Mouse (Mus musculus) limb, embryonic 14.5 days (tissue): Measurements from ENCODE around the gene Polr1c. TPM values are rescaled to one million over a fixed set of nuclear protein-coding genes. Genes with fewer than 3 reads are reported as not detected.

Source experiments
- ATAC-seq: fragments of 200-750 bp; cut with Nextera tagmentation; 2 replicates; pipeline ENCODE4 v1.8.0; 2017; ENCODE audit warnings: low read depth, moderate number of reproducible peaks, moderate TSS enrichment; ENCODE audit not compliant: low FRiP score
- DNase-seq: peaks from one replicate; pipeline ENCODE4 v3.0.0-alpha.2; 2015; ENCODE audit warnings: low spot score
- H3K27ac ChIP-seq: fragments of 300-500 bp; sonication (generic); replicated peaks from 2 replicates; pipeline ENCODE4 v1.5.1; 2014; ENCODE audit warnings: low read depth, mild to moderate bottlenecking, low read length, moderate library complexity, mixed read lengths
- H3K27me3 ChIP-seq: fragments of 300-500 bp; sonication (generic); 2 replicates; pipeline ENCODE4 v1.6.1; 2014; ENCODE audit warnings: low read length, mixed read lengths; ENCODE audit not compliant: control insufficient read depth, insufficient read depth
- H3K36me3 ChIP-seq: fragments of 300-500 bp; sonication (generic); 2 replicates; pipeline ENCODE4 v1.6.1; 2014; ENCODE audit warnings: mild to moderate bottlenecking, low read length, moderate library complexity, mixed read lengths; ENCODE audit not compliant: control insufficient read depth, insufficient read depth
- H3K4me1 ChIP-seq: fragments of 300-500 bp; sonication (generic); 2 replicates; pipeline ENCODE4 v1.6.1; 2014; ENCODE audit warnings: antibody characterized with exemption, low read length, mixed read lengths; ENCODE audit not compliant: control insufficient read depth, insufficient read depth
- H3K4me2 ChIP-seq: fragments of 300-500 bp; sonication (generic); replicated peaks from 2 replicates; pipeline ENCODE4 v1.6.1; 2014; ENCODE audit warnings: low read depth, mild to moderate bottlenecking, low read length, moderate library complexity; ENCODE audit not compliant: severe bottlenecking
- H3K4me3 ChIP-seq: fragments of 300-500 bp; sonication (generic); replicated peaks from 2 replicates; pipeline ENCODE4 v1.5.1; 2014; ENCODE audit warnings: low read length
- H3K9ac ChIP-seq: fragments of 300-500 bp; sonication (generic); 2 replicates; pipeline ENCODE4 v1.6.1; 2014; ENCODE audit warnings: mild to moderate bottlenecking, low read depth, low read length, moderate library complexity; ENCODE audit not compliant: severe bottlenecking
- H3K9me3 ChIP-seq: fragments of 300-500 bp; sonication (generic); 2 replicates; pipeline ENCODE4 v1.6.1; 2016; ENCODE audit warnings: low read length; ENCODE audit not compliant: control insufficient read depth
- POLR2A ChIP-seq: fragments of 200-500 bp; IDR thresholded peaks from 2 replicates; pipeline ENCODE4 v1.8.0; 2012; ENCODE audit warnings: inconsistent platforms, mild to moderate bottlenecking, moderate library complexity, borderline replicate concordance; ENCODE audit not compliant: insufficient read depth, insufficient read length; ENCODE audit errors: extremely low read depth
- WGBS: fragments of 180-500 bp; shearing (Covaris S2); extraction: QIAGEN DNeasy Blood & Tissue Kit; methylation state at CpG from one replicate; pipeline ENCODE4 v1.1.7; 2014; 5-methylcytosine and 5-hydroxymethylcytosine counted together
- polyA plus RNA-seq, 2 experiments: library from polyadenylated mRNA; depleted of rRNA in 1 of 2; stranded (reverse) in 1 of 2; unstranded in 1 of 2; fragments of >200 nt; fragmentation: Nextera tagmentation in 1 of 2; extraction: Ambion mirVana in 1 of 2; gene quantifications; 2 replicates each; pipeline versions ENCODE4 v1.2.1 to v1.2.3; 2012 to 2014

Polr1c gene
- polyA plus RNA-seq, 2 experiments: 87.5 to 120 TPM

GRCm38 (mm10) chr17:46239516-46240114 lies 8.2 kb downstream of the Polr1c start:
- H3K27me3 ChIP-seq: no peaks in the 10 kb centered on the region
- H3K4me1 ChIP-seq: no peaks in the 10 kb centered on the region
- no peak overlapping the region for H3K9ac ChIP-seq
- H3K4me2 ChIP-seq: no peak overlapping the region
- peaks cover 88% of the 10 kb centered on the region for H3K36me3 ChIP-seq
- H3K9me3 ChIP-seq: no peaks in the 10 kb centered on the region
- ATAC-seq: no peak
- H3K27ac ChIP-seq: no peak overlapping the region
- 93% methylated on average over 15 of the region's 15 CpGs for WGBS
- no peak for DNase-seq
- no peak for TF ChIP-seq POLR2A
- no peak overlapping the region for H3K4me3 ChIP-seq

GRCm38 (mm10) chr17:46237480-46237879 lies 10.4 kb downstream of the Polr1c start:
- H3K36me3 ChIP-seq: peaks cover 85% of the 10 kb centered on the region
- H3K4me3 ChIP-seq: no peak overlapping the region
- no peak for DNase-seq
- H3K4me1 ChIP-seq: no peaks in the 10 kb centered on the region
- H3K9me3 ChIP-seq: no peaks in the 10 kb centered on the region
- TF ChIP-seq POLR2A: no peak
- no peak overlapping the region for H3K9ac ChIP-seq
- H3K27ac ChIP-seq: no peak overlapping the region
- no peak overlapping the region for H3K4me2 ChIP-seq
- no peak for ATAC-seq
- H3K27me3 ChIP-seq: no peaks in the 10 kb centered on the region
- WGBS: 82% methylated on average over 5 of the region's 5 CpGs

GRCm38 (mm10) chr17:46237079-46237478 lies 10.8 kb downstream of the Polr1c start:
- no peak overlapping the region for H3K27ac ChIP-seq
- TF ChIP-seq POLR2A: no peak
- H3K36me3 ChIP-seq: peaks cover 82% of the 10 kb centered on the region
- no peak overlapping the region for H3K9ac ChIP-seq
- H3K27me3 ChIP-seq: no peaks in the 10 kb centered on the region
- 95% methylated on average over 6 of the region's 6 CpGs for WGBS
- H3K9me3 ChIP-seq: no peaks in the 10 kb centered on the region
- ATAC-seq: no peak
- H3K4me1 ChIP-seq: no peaks in the 10 kb centered on the region
- H3K4me2 ChIP-seq: no peak overlapping the region
- no peak overlapping the region for H3K4me3 ChIP-seq
- no peak for DNase-seq

GRCm38 (mm10) chr17:46236067-46236466 lies 11.8 kb downstream of the Polr1c start:
- ATAC-seq: no peak
- no peak for DNase-seq
- Histone ChIP-seq H3K9me3 (no peaks in the 10 kb centered on the region), H3K4me2 (no peak overlapping the region), H3K9ac (no peak overlapping the region), H3K36me3 (peaks cover 80% of the 10 kb centered on the region), H3K4me3 (no peak overlapping the region), H3K4me1 (no peaks in the 10 kb centered on the region), H3K27ac (no peak overlapping the region), H3K27me3 (no peaks in the 10 kb centered on the region)
- TF ChIP-seq POLR2A: no peak
- 95% methylated on average over 1 of the region's 1 CpGs for WGBS

DNA sequence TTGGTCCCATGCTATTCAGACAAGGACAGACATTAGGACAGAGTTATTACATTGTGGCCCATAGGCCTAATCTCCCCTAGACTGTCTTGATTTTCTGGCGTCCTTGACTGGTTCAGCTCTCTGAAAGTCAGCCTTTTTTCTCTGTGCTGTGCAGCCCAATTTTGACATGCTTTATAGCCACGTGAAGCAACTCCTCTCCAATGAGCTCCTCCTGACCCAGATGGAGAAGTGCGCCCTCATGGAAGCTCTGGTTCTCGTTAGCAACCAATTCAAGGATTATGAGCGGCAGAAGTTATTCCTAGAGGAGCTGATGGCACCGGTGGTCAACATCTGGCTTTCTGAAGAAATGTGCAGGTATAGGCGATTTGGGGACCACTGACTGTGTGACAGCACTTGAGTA lies 20.3 kb downstream of the Polr1c start:
- no peaks in the 10 kb centered on the region for H3K27me3 ChIP-seq
- no peaks in the 10 kb centered on the region for H3K9me3 ChIP-seq
- H3K9ac ChIP-seq: no peak overlapping the region
- H3K4me1 ChIP-seq: no peaks in the 10 kb centered on the region
- WGBS: 36% methylated on average over 7 of the region's 7 CpGs
- DNase-seq: no peak
- H3K4me2 ChIP-seq: no peak overlapping the region
- H3K36me3 ChIP-seq: peaks cover 93% of the 10 kb centered on the region
- H3K4me3 ChIP-seq: no peak overlapping the region
- no peak for TF ChIP-seq POLR2A
- ATAC-seq: no peak
- no peak overlapping the region for H3K27ac ChIP-seq

GRCm38 (mm10) chr17:46221601-46222000 lies 26.3 kb downstream of the Polr1c start:
- Histone ChIP-seq H3K9ac (no peak overlapping the region), H3K4me1 (no peaks in the 10 kb centered on the region), H3K4me3 (no peak overlapping the region), H3K36me3 (peaks cover 98% of the 10 kb centered on the region), H3K4me2 (no peak overlapping the region), H3K27ac (no peak overlapping the region), H3K27me3 (no peaks in the 10 kb centered on the region), H3K9me3 (no peaks in the 10 kb centered on the region)
- 89% methylated on average over 3 of the region's 3 CpGs for WGBS
- ATAC-seq: no peak
- TF ChIP-seq POLR2A: no peak
- DNase-seq: no peak
